In the genomic region with DNA sequence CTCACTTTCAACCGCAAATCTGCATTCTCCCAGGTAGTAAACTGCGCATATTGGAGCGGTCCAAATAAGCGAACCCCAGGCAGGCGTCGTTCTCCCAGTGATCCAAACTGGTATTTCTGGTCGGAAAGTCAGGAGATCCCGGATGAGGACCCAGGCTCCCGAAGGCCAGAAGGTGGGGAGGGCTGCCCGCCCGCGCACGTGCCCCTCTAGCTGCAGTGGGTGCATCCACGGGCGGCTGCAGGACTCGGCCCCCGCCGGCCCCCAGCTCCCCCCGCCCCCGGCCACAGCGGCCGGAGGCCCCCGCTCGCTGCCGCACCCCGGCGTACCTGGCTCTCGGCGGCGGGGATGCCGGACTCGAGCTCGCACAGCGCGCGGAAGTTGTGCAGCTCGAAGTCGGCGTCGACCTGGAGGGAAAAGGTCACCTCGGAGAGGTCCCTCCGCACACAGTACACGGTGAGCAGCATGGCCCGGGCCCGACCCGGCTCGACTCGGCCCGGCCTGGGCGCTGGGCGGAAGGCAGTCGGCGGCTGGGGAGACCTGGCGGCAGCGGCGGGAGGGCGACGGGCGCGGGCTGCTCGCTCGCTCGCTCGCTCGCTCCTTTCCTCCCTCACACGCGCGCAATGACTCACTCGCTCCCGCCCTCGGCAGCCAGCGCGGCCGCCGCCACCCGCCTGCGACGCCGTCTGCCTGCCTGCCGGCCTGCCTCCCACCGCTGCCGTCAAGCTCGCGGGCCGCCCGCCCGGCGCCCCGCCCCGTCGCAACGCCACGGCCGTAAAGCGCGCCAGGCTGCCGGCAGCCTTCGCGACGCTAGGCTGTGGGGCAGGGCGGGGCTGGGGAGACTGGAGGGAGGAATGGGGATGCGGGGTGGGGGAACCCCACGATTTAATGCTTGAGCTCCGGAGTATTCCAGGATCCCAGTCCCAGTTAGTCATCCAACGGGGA, we compare ENCODE assay signal across 8 mouse cellular contexts. TPM values are rescaled to one million over a fixed set of nuclear protein-coding genes. Genes with fewer than 3 reads are reported as not detected.
DNase-seq lines count a peak whose midpoint lies in the region; ATAC-seq and TF ChIP-seq lines count a peak whose summit lies in the region.

A gene (minus strand): TSS at position 689 of the 942 bp plus-strand sequence.

- no peak within 1 kb of the TSS for H3K27ac ChIP-seq in ES-Bruce4 (ENCODE audit: insufficient read depth, low read length)
- H3K27ac ChIP-seq in forebrain, embryonic 14.5 days (ENCODE audit: low read depth, low read length) = peak within 1 kb of the TSS; percentile 91

- H3K4me2 ChIP-seq in forebrain, embryonic 14.5 days (ENCODE audit: low read length) = peak within 1 kb of the TSS; percentile 91

- no peak for TF ChIP-seq CTCF in ES-Bruce4 (IDR thresholded peaks at IDR 0.05; ENCODE audit: low read depth, low read length)
- TF ChIP-seq CTCF in lung, adult 2 months (IDR thresholded peaks at IDR 0.05; ENCODE audit: insufficient read depth, low read length) = no peak

- peak within 1 kb of the TSS; percentile 73 for H3K4me3 ChIP-seq in ES-Bruce4 (ENCODE audit: low read depth, low read length)
- peak within 1 kb of the TSS; percentile 96 for H3K4me3 ChIP-seq in forebrain, embryonic 14.5 days (ENCODE audit: low read depth, low read length)
- peak within 1 kb of the TSS; percentile 75 for H3K4me3 ChIP-seq in lung, adult 2 months (replicated peaks; ENCODE audit: extremely low read depth, low read depth, low read length)

- peak; percentile 94 for DNase-seq in forebrain, embryonic 14.5 days (ENCODE audit: low spot score)
- peak; percentile 94 to 96 for DNase-seq in heart, postnatal 14 days
- DNase-seq in layer of hippocampus, adult 18-20 months (ENCODE audit: low spot score in 2 of 2) = peak; percentile 92 to 94
- DNase-seq in lung, adult 2 months = peak; percentile 86
- DNase-seq in thymus, adult 18-20 months = peak; percentile 82

- intact Hi-C loops in heart, postnatal 14 days (cut with DNase I) = no loop called here

- H3K9me3 ChIP-seq in ES-Bruce4 (replicated peaks; ENCODE audit: control insufficient read depth, insufficient read depth, low read length, poor library complexity, severe bottlenecking) = no peaks in the 10 kb centered on the region
- H3K9me3 ChIP-seq in forebrain, embryonic 14.5 days (replicated peaks; ENCODE audit: control insufficient read depth, low read length) = no peaks in the 10 kb centered on the region

- TF ChIP-seq EP300 in ES-Bruce4 (IDR thresholded peaks at IDR 0.05; ENCODE audit: insufficient read depth, low read depth, low read length) = no peak

- under 1% methylated on average over 103 of the region's 105 CpGs for WGBS in forebrain, embryonic 14.5 days
- WGBS in lung, adult 2 months = 1% methylated on average over 102 of the region's 105 CpGs

- peak; percentile 76 for ATAC-seq in cerebellum, adult (ENCODE audit: insufficient number of reproducible peaks, low FRiP score, low TSS enrichment)
- ATAC-seq in forebrain, embryonic 14.5 days = peak; percentile 90
- peak; percentile 72 for ATAC-seq in neutrophil, adult 5-6 weeks (ENCODE audit: extremely low read depth, insufficient number of reproducible peaks, low FRiP score, poor library complexity, severe bottlenecking)

- TF ChIP-seq POLR2A in ES-Bruce4 (IDR thresholded peaks at IDR 0.05; ENCODE audit: insufficient read depth, low read length) = peak; percentile 53
- TF ChIP-seq POLR2A in lung, adult 2 months (IDR thresholded peaks at IDR 0.05; ENCODE audit: borderline replicate concordance, extremely low read depth, low read depth, low read length) = peak; percentile 57; the same call in 1 of the 2 replicates

- H3K9ac ChIP-seq in ES-Bruce4 (ENCODE audit: low read depth, poor library complexity, severe bottlenecking) = peak within 1 kb of the TSS; percentile 87
- peak within 1 kb of the TSS; percentile 96 for H3K9ac ChIP-seq in forebrain, embryonic 14.5 days (ENCODE audit: low read length)

- no peaks in the 10 kb centered on the region for H3K4me1 ChIP-seq in ES-Bruce4 (ENCODE audit: control insufficient read depth, insufficient read depth, low read length)
- H3K4me1 ChIP-seq in forebrain, embryonic 14.5 days (ENCODE audit: control insufficient read depth, insufficient read depth, low read length) = peaks cover 13% of the 10 kb centered on the region
- H3K4me1 ChIP-seq in lung, adult 2 months (ENCODE audit: control insufficient read depth, insufficient read depth, low read length) = peaks cover 30% of the 10 kb centered on the region

- no peaks in the 10 kb centered on the region for H3K27me3 ChIP-seq in ES-Bruce4 (ENCODE audit: control insufficient read depth, insufficient read depth, low read length, poor library complexity, severe bottlenecking)
- H3K27me3 ChIP-seq in forebrain, embryonic 14.5 days (replicated peaks; ENCODE audit: control insufficient read depth, insufficient read depth, low read length) = no peaks in the 10 kb centered on the region

- peaks cover 5% of the 10 kb centered on the region for H3K36me3 ChIP-seq in ES-Bruce4 (ENCODE audit: control insufficient read depth, insufficient read depth, low read length, poor library complexity, severe bottlenecking)
- H3K36me3 ChIP-seq in forebrain, embryonic 14.5 days (ENCODE audit: control insufficient read depth, insufficient read depth, low read length) = 0 out of 2 replicates have a peak, but pooled peaks cover 4% of the 10 kb centered on the region

RNA-seq across cellular contexts. Expression of the gene that starts here (rescaled TPM):
- polyA plus RNA-seq in ES-Bruce4 (2011; ENCODE audit: insufficient read depth, insufficient read length, low read depth, missing spikeins) = 46.0 and 50.3 TPM in 2 replicates
- polyA plus RNA-seq in forebrain, embryonic 14.5 days (2014; fragmentation: Nextera tagmentation; extraction: Ambion mirVana) = 6.7 and 9.3 TPM in 2 replicates
- 10 to 100 TPM; 39.0 to 40.4 TPM for total RNA-seq in heart, postnatal 14 days (2021)
- 10 to 100 TPM; 47.6 to 52.4 TPM for total RNA-seq in layer of hippocampus, adult 18-20 months (2021)
- 19.7 and 20.2 TPM in 2 replicates for polyA plus RNA-seq in lung, adult 2 months (2012; rRNA removed)
- total RNA-seq in neutrophil, adult 5-6 weeks (2017) = 29.2 and 31.1 TPM in 2 replicates
